9 mouse cellular contexts compared by ENCODE assay signal in genomic region chr3:117438473-117439114, GRCm38 (mm10).
DNase-seq lines count a peak whose midpoint lies in the region; ATAC-seq and TF ChIP-seq lines count a peak whose summit lies in the region.
"Had no signal": no experiment of that assay in that cellular context is flagged by ENCODE, and none has a peak within 500 bp of the region (broad histone marks: within the 10 kb centered on the region; RNA-seq: fewer than 3 reads in every experiment).

No protein-coding gene starts in this region.

- H3K9ac ChIP-seq in forebrain, embryonic 16.5 days (replicated peaks; ENCODE audit: low read depth, low read length) = no peak overlapping the region
- no peak overlapping the region for H3K9ac ChIP-seq in hindbrain, embryonic 11.5 days (ENCODE audit: low read depth, low read length)
- no peak overlapping the region for H3K9ac ChIP-seq in lung, embryonic 14.5 days
- H3K9ac ChIP-seq: limb, embryonic 15.5 days had no signal

- H3K27ac ChIP-seq in forebrain, embryonic 16.5 days (ENCODE audit: low read length) = no peak overlapping the region
- H3K27ac ChIP-seq in hindbrain, embryonic 11.5 days (ENCODE audit: low read depth, low read length) = no peak overlapping the region
- H3K27ac ChIP-seq in layer of hippocampus, adult 2 months = peak overlapping the region; percentile 82
- no peak overlapping the region for H3K27ac ChIP-seq in lung, embryonic 14.5 days (ENCODE audit: low read depth)
- H3K27ac ChIP-seq: limb, embryonic 15.5 days had no signal

- H3K27me3 ChIP-seq in Patski = no peaks in the 10 kb centered on the region
- no peaks in the 10 kb centered on the region for H3K27me3 ChIP-seq in forebrain, embryonic 16.5 days (replicated peaks; ENCODE audit: control insufficient read depth, insufficient read depth, low read length)
- H3K27me3 ChIP-seq in hindbrain, embryonic 11.5 days (ENCODE audit: control insufficient read depth, insufficient read depth, low read length) = no peaks in the 10 kb centered on the region
- no peaks in the 10 kb centered on the region for H3K27me3 ChIP-seq in lung, embryonic 14.5 days (ENCODE audit: insufficient read depth, low read length)
- H3K27me3 ChIP-seq: limb, embryonic 15.5 days had no signal

- DNase-seq in Patski (ENCODE audit: low read depth, low spot score) = peak; percentile 9
- peak; percentile 51 to 74 for DNase-seq in cerebellum, adult 18-20 months
- DNase-seq in hindbrain, embryonic 11.5 days (ENCODE audit: low spot score) = peak; percentile 92
- peak; percentile 79 to 88 for DNase-seq in layer of hippocampus, adult 2 months (ENCODE audit: low spot score in 2 of 2)
- peak; percentile 94 for DNase-seq in lung, embryonic 14.5 days
- DNase-seq in ovary, postnatal 14 days (ENCODE audit: low spot score) = peak; percentile 67
- no peak for DNase-seq in T-cell, adult 2 months (ENCODE audit: low spot score)

- 12% methylated on average over 11 of the region's 11 CpGs for WGBS in forebrain, embryonic 16.5 days
- WGBS in hindbrain, embryonic 11.5 days = 15% methylated on average over 11 of the region's 11 CpGs
- 15% methylated on average over 11 of the region's 11 CpGs for WGBS in lung, embryonic 14.5 days

- H3K4me1 ChIP-seq in forebrain, embryonic 16.5 days (replicated peaks; ENCODE audit: control insufficient read depth, insufficient read depth, low read length) = 0 out of 2 replicates have a peak, but pooled peaks cover 2% of the 10 kb centered on the region
- no peaks in the 10 kb centered on the region for H3K4me1 ChIP-seq in hindbrain, embryonic 11.5 days (replicated peaks; ENCODE audit: control insufficient read depth, insufficient read depth, low read length)
- no peaks in the 10 kb centered on the region for H3K4me1 ChIP-seq in lung, embryonic 14.5 days (ENCODE audit: insufficient read depth)
- H3K4me1 ChIP-seq: limb, embryonic 15.5 days had no signal

- no peaks in the 10 kb centered on the region for H3K36me3 ChIP-seq in forebrain, embryonic 16.5 days (ENCODE audit: control insufficient read depth, insufficient read depth)
- H3K36me3 ChIP-seq in hindbrain, embryonic 11.5 days (ENCODE audit: control insufficient read depth, insufficient read depth, low read length) = no peaks in the 10 kb centered on the region
- no peaks in the 10 kb centered on the region for H3K36me3 ChIP-seq in lung, embryonic 14.5 days (ENCODE audit: insufficient read depth)
- H3K36me3 ChIP-seq: limb, embryonic 15.5 days had no signal

- H3K4me2 ChIP-seq in forebrain, embryonic 16.5 days (ENCODE audit: low read length) = no peak overlapping the region
- no peak overlapping the region for H3K4me2 ChIP-seq in hindbrain, embryonic 11.5 days (replicated peaks; ENCODE audit: low read depth, low read length)
- no peak overlapping the region for H3K4me2 ChIP-seq in lung, embryonic 14.5 days
- H3K4me2 ChIP-seq: limb, embryonic 15.5 days had no signal

- no peaks in the 10 kb centered on the region for H3K9me3 ChIP-seq in forebrain, embryonic 16.5 days (ENCODE audit: control insufficient read depth, low read length)
- no peaks in the 10 kb centered on the region for H3K9me3 ChIP-seq in hindbrain, embryonic 11.5 days (ENCODE audit: control insufficient read depth, low read length)
- H3K9me3 ChIP-seq in lung, embryonic 14.5 days (ENCODE audit: low read depth, low read length) = no peaks in the 10 kb centered on the region
- H3K9me3 ChIP-seq: limb, embryonic 15.5 days had no signal

- TF ChIP-seq CTCF in Patski (IDR thresholded peaks at IDR 0.05) = peak; percentile 88
- TF ChIP-seq CTCF in layer of hippocampus, adult 2 months (conservative IDR thresholded peaks at IDR 0.05) = peak; percentile 91
- TF ChIP-seq CTCF in lung, embryonic 14.5 days (IDR thresholded peaks at IDR 0.05; ENCODE audit: low read depth) = peak; percentile 86

- in situ Hi-C loops in Patski (cut with MboI; ENCODE audit: low pct_unique_long_range_greater_than_20kb) = loop anchor here (5.0 kb wide), 2 partner anchors 321 to 536 kb away; no protein-coding TSS in a partner anchor

- CTCF ChIA-PET in Patski (lab: Charles Lee) = interaction anchor here (1.0 to 1.1 kb wide), 2 partner anchors 316 to 343 kb away, joined by 3 to 4 read pairs; no protein-coding TSS in a partner anchor

- ATAC-seq in Patski = peak; percentile 89
- peak; percentile 90 for ATAC-seq in forebrain, embryonic 16.5 days
- peak; percentile 92 for ATAC-seq in hindbrain, embryonic 11.5 days (ENCODE audit: low FRiP score)
- ATAC-seq in lung, embryonic 14.5 days (ENCODE audit: insufficient read depth) = peak; percentile 64; the same call in 1 of the 2 replicates

- H3K4me3 ChIP-seq in forebrain, embryonic 16.5 days (replicated peaks; ENCODE audit: low read length) = no peak overlapping the region
- no peak overlapping the region for H3K4me3 ChIP-seq in hindbrain, embryonic 11.5 days (ENCODE audit: low read depth, low read length)
- peak overlapping the region; percentile 14; the same call in 1 of the 2 replicates for H3K4me3 ChIP-seq in layer of hippocampus, adult 2 months
- no peak overlapping the region for H3K4me3 ChIP-seq in lung, embryonic 14.5 days (ENCODE audit: low read depth, low read length)
- H3K4me3 ChIP-seq: limb, embryonic 15.5 days had no signal

- POLR2A ChIA-PET in Patski (lab: Charles Lee) = no interaction called here
